Mouse (Mus musculus) erythroblast, adult 5-6 weeks (primary cell): ENCODE data around the gene Prph2. TPM values are rescaled to one million over a fixed set of nuclear protein-coding genes. Genes with fewer than 3 reads are reported as not detected.
A peak's percentile ranks its signal among the peaks of the same experiment; 100 is the strongest.

Experiments
- ATAC-seq: replicated peaks from 2 replicates; pipeline ENCODE4 v1.8.0; 2016; ENCODE audit warnings: moderate number of reproducible peaks, mild to moderate bottlenecking, moderate TSS enrichment, inconsistent platforms; ENCODE audit not compliant: poor library complexity, low FRiP score, severe bottlenecking
- total RNA-seq, 2 experiments: library from RNA; stranded (forward) in 1 of 2; stranded (reverse) in 1 of 2; fragments of 150-400 nt in 1 of 2; fragments of 200-764, 138-1000 nt in 1 of 2; gene quantifications; 2 replicates each; pipeline versions ENCODE4 v1.2.3 to v1.2.4; 2015 to 2017; ENCODE audit warnings: low replicate concordance in 2 of 2

Prph2 gene
- total RNA-seq, 2 experiments from 2014 or later, result not detected

- peak; percentile 93 for ATAC-seq
Measured at GRCm38 (mm10) chr17:46890116-46890815, 20.0 kb upstream of the Prph2 start, which contains the start of gene Tbcc. Gene Tbcc, plus strand, starts transcription at chr17:46890684.

GRCm38 (mm10) chr17:46890843-46891594 lies 19.2 kb upstream of the Prph2 start:
- peak; percentile 32 for ATAC-seq

DNA sequence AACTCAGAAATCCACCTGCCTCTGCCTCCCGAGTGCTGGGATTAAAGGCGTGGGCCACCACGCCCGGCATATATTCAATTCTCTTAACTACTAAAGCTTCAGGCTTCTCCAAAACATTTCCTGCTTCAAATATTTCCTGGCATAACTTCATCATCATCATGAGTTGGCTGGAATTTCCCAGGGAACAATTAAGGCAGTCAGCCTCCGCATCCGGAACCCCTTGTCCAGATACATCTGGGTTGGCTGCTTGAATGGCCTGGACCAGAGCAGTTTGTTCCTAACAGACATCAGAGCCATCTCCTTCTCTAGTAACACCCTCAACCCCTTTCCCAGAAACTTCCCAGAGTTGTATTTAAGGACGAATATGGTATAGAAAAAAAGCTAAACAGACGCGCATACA lies 14.8 kb upstream of the Prph2 start:
- no peak for ATAC-seq

- ATAC-seq, result no peak
Measured at GRCm38 (mm10) chr17:46897221-46897950, 12.9 kb upstream of the Prph2 start.

- no peak for ATAC-seq
Measured at GRCm38 (mm10) chr17:46900941-46901340, 9.3 kb upstream of the Prph2 start.

GRCm38 (mm10) chr17:46903876-46904490 lies 6.3 kb upstream of the Prph2 start:
- ATAC-seq, result peak; percentile 98

- ATAC-seq, result no peak
Measured at GRCm38 (mm10) chr17:46912331-46912730, 2.1 kb downstream of the Prph2 start.

DNA sequence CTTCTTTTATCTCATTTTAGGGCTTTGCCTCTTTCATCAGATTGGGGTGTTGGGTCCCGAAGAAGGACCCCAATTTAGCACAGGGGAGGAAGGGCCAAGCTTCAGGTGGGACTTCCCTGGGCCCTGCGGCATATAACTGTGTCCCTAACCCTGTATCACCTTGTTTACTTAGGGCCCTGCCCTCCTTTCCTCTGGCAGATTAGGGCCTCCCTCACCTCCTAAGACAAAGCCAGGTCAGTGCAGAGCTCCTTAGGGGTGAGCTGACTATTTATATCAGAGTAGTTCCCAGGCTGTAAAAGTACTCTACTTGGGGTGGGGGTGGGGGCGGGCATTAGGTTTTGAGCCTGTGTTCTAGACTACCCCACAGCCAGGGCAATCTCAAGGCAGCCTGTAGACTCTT lies 4.9 kb downstream of the Prph2 start:
- no peak for ATAC-seq

- ATAC-seq, result no peak
Measured at GRCm38 (mm10) chr17:46918951-46919350, 8.7 kb downstream of the Prph2 start.

DNA sequence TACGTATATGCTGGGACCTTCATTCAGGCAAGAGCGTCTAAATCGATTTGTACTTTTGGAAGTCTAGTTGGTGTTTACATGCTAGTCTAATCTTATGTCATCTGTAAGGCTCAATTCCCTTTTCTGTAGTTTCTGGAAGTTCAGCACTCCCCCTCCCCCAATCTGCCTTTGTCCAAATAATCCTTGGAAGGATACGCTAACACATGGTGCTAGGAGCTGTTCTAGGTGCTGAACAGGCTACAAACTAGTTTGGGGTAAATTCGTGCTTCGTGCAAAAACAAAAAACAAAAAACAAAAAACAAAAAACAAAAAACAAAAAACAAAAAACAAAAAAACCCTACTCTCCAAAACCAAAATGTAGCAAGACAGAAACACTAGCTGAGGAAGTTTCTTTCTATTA lies 10.6 kb downstream of the Prph2 start:
- no peak for ATAC-seq

DNA sequence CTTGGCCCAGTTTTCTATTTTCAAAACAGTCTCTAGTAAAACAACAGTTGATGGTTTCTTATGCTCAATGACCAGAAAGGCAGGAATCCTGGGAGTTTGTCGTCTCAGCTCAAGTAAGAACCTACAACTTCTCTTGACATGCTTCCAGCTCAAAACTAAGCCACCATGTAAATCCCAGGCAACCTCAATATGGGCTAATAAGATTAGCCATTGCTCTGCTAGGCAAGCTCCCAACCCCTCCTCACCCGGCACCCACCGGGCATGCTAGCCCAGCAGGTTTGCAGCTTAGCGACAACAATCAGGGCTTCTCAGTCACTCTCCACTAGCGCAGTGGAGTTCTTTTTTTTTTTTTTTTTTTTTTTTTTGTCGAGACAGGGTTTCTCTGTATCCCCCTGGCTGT lies 15.9 kb downstream of the Prph2 start:
- ATAC-seq, result no peak

DNA sequence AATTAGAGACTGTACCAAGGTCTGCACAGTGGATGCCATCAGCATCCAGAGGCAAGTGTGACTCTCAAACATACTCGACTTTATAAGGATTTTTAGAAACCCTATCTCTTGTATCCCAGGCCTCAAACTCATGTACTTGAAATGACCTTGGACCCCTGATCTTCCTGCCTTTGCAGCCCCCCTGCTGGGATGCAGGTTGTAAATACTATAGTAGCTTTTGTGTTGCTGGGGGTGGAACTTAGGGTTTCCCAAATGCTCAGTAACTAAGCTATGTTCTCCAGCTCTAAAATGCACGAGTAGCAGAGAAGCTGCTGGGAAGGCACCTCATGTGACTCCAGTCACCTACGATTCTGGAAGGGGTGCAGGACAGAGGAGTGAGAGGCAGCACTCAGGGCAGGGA lies 16.7 kb downstream of the Prph2 start:
- ATAC-seq, result no peak

GRCm38 (mm10) chr17:46927781-46928180 lies 17.5 kb downstream of the Prph2 start:
- no peak for ATAC-seq

- no peak for ATAC-seq
Measured at GRCm38 (mm10) chr17:46929277-46929676, 19.0 kb downstream of the Prph2 start.

DNA sequence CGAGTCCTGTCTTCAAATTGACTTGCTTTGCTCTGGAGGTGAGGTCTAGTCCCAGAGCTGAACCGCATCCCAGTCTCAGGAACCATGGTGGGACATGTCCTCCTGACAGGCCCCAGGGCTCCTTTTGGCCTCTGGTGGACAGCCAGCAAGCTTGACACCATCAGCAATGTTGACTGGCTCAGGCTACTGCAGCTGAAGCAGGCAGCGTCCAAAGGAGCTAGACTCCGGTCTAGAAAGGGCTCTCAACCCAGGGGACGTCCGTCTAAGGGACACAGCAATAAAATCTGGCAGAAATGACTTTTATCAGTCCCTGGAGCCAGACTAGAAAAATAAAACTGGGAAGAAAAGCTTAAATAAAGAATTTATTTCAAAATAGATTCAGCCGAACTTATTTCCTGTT lies 19.6 kb downstream of the Prph2 start:
- ATAC-seq, result no peak

- ATAC-seq, result no peak
Measured at GRCm38 (mm10) chr17:46932961-46933360, 22.7 kb downstream of the Prph2 start.

- peak; percentile 59 for ATAC-seq
Measured at GRCm38 (mm10) chr17:46933557-46934348, 23.5 kb downstream of the Prph2 start.

GRCm38 (mm10) chr17:46940461-46940860 lies 30.2 kb downstream of the Prph2 start:
- ATAC-seq, result no peak

GRCm38 (mm10) chr17:46942421-46942820 lies 32.2 kb downstream of the Prph2 start:
- ATAC-seq, result no peak
